Mouse (Mus musculus) embryonic fibroblast, embryonic 13.5 days (primary cell): ENCODE data around the gene Hpse2.

ENCODE experiments used
- CTCF ChIP-seq: IDR thresholded peaks from 2 replicates; pipeline ENCODE4 v1.5.1; 2011; ENCODE audit warnings: mild to moderate bottlenecking, control low read depth, low read length, moderate library complexity, borderline replicate concordance; ENCODE audit not compliant: insufficient read depth
- POLR2A ChIP-seq: IDR thresholded peaks from 2 replicates; pipeline ENCODE4 v1.6.1; 2011; ENCODE audit warnings: low read depth, mild to moderate bottlenecking, control low read depth, low read length, moderate library complexity

GRCm38 (mm10) chr19:42743261-42743660 is 644.9 kb downstream of the Hpse2 start:
- no peak for TF ChIP-seq POLR2A
- TF ChIP-seq CTCF, result no peak
